24 mouse cellular contexts compared by ENCODE assay signal in genomic region chr3:86698947-86699346, GRCm38 (mm10).
"Had no signal": no experiment of that assay in that cellular context is flagged by ENCODE, and none has a peak within 500 bp of the region (broad histone marks: within the 10 kb centered on the region; RNA-seq: fewer than 3 reads in every experiment).

No protein-coding gene starts in this region.

- ATAC-seq: hindbrain, postnatal 0 days had no signal

- DNase-seq: gastrocnemius, postnatal 14 days; gastrocnemius, postnatal 36 days; heart, adult 11 months; heart, adult 2 months; heart, postnatal 14 days; heart, postnatal 36 days; kidney, adult 11 months; kidney, adult 2 months; kidney, adult 9 months; kidney, postnatal 14 days; kidney, postnatal 36 days; layer of hippocampus, adult 9-11 months; layer of hippocampus, postnatal 36 days; left cerebral cortex, postnatal 4 days had no signal

- H3K4me2 ChIP-seq: heart, embryonic 11.5 days; heart, embryonic 13.5 days; heart, embryonic 15.5 days; hindbrain, embryonic 13.5 days; hindbrain, embryonic 15.5 days; kidney, embryonic 15.5 days; limb, embryonic 13.5 days; limb, embryonic 15.5 days had no signal

- H3K9me3 ChIP-seq: heart, embryonic 13.5 days; heart, embryonic 15.5 days; hindbrain, embryonic 13.5 days; hindbrain, embryonic 15.5 days; kidney, embryonic 15.5 days; limb, embryonic 13.5 days; limb, embryonic 15.5 days had no signal

- H3K4me1 ChIP-seq: heart, embryonic 15.5 days; limb, embryonic 15.5 days had no signal

- H3K9ac ChIP-seq: heart, embryonic 13.5 days; heart, embryonic 15.5 days; hindbrain, embryonic 13.5 days; hindbrain, embryonic 15.5 days; kidney, embryonic 15.5 days; limb, embryonic 13.5 days; limb, embryonic 15.5 days had no signal

- H3K36me3 ChIP-seq: heart, embryonic 13.5 days; heart, embryonic 15.5 days; hindbrain, embryonic 13.5 days; hindbrain, embryonic 15.5 days; kidney, embryonic 15.5 days; limb, embryonic 13.5 days; limb, embryonic 15.5 days had no signal

- H3K27me3 ChIP-seq: heart, embryonic 13.5 days; heart, embryonic 15.5 days; hindbrain, embryonic 13.5 days; hindbrain, embryonic 15.5 days; kidney, embryonic 15.5 days; limb, embryonic 13.5 days; limb, embryonic 15.5 days had no signal

- H3K27ac ChIP-seq: heart, adult 2 months; heart, embryonic 13.5 days; heart, embryonic 15.5 days; hindbrain, embryonic 13.5 days; hindbrain, embryonic 15.5 days; hindbrain, postnatal 0 days; kidney, embryonic 15.5 days; kidney, postnatal 0 days; limb, embryonic 13.5 days; limb, embryonic 15.5 days had no signal

- H3K4me3 ChIP-seq: heart, adult 2 months; heart, embryonic 13.5 days; heart, embryonic 15.5 days; hindbrain, embryonic 13.5 days; hindbrain, embryonic 15.5 days; kidney, embryonic 15.5 days; limb, embryonic 13.5 days; limb, embryonic 15.5 days had no signal
